Mouse (Mus musculus): ENCODE results near the gene Pygb.

- TF ChIP-seq POLR2A (IDR thresholded peaks at IDR 0.05; ENCODE audit: insufficient read depth, low read length) (no peak), CTCF (IDR thresholded peaks at IDR 0.05; ENCODE audit: low read depth, low read length) (no peak), EP300 (IDR thresholded peaks at IDR 0.05; ENCODE audit: insufficient read depth, low read depth, low read length) (no peak)
Measured at GRCm38 (mm10) chr2:150772466-150773119, 13.9 kb upstream of the Pygb start.

All from ES-Bruce4 (cell line).